Mouse (Mus musculus): ENCODE measurements around the gene Adra2b. TPM values are rescaled to one million over a fixed set of nuclear protein-coding genes. Genes with fewer than 3 reads are reported as not detected.

The Adra2b gene
- 10.3 and 10.5 TPM in 2 replicates for polyA plus RNA-seq (2015; fragmentation: Nextera tagmentation; extraction: Ambion mirVana)

DNA sequence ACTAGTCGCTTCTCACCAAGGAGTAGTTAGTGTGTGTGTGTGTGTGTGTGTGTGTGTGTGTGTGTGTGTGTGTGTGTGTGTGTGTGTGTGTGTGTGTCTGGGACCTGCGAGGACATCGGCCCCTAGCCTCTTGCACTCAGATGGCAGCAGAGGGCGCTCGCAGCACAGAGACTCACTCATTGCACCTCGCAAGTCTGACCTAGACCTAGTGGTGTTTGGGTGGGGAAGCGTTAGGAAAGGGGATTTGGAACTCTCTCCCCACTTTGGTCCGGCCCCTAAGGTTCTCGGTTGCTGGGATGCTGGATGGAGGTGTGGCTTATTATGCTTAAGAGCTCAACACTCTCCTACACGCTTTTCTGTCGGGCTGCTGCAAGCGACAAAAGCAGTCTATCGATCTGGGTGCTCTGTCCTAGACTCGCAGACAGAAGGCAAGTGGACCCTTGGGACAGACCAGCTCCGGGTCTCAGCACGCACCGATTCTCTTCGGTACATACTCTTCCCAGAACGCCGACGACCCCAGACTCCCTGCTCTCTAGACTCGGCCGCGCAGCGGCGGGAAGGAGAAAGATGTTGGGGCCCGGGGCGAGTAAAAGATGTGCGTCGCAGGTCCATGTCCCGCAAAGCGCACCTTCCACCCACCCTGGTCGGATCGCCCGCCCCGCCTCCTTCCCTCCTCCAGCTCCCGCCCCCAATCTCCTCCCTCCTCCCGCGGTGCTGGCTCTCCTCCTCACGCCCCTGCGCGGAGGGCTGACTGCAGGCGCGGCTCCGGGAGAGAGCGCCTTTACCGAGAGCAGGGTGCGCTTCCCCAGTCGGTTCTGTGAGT, at the start of gene Adra2b:
Adra2b (plus strand) TSS at position 750 of the 823 bp plus-strand sequence.
- Histone ChIP-seq H3K4me2 (ENCODE audit: low read length) (peak within 1 kb of the TSS; percentile 75), H3K4me3 (replicated peaks; ENCODE audit: low read depth, low read length) (peak within 1 kb of the TSS; percentile 42), H3K4me1 (replicated peaks; ENCODE audit: insufficient read depth, low read length) (peaks cover 9% of the 10 kb centered on the region; the same call in 1 of the 2 replicates), H3K27me3 (ENCODE audit: insufficient read depth, low read length) (peaks cover 26% of the 10 kb centered on the region), H3K36me3 (ENCODE audit: insufficient read depth, low read length) (no peaks in the 10 kb centered on the region), H3K9me3 (replicated peaks; ENCODE audit: low read length) (no peaks in the 10 kb centered on the region), H3K27ac (no peak within 1 kb of the TSS; the same call in 1 of the 2 replicates), H3K9ac (ENCODE audit: low read depth, low read length) (peak within 1 kb of the TSS; percentile 46; the same call in 1 of the 2 replicates)
- peak; percentile 78 for ATAC-seq (replicated peaks; ENCODE audit: low FRiP score, low read depth)
- peak; percentile 88 for TF ChIP-seq CTCF (IDR thresholded peaks at IDR 0.05; ENCODE audit: low read depth)
- DNase-seq (ENCODE audit: low spot score) = peak; percentile 92
- WGBS = 1% methylated on average over 49 of the region's 49 CpGs

DNA sequence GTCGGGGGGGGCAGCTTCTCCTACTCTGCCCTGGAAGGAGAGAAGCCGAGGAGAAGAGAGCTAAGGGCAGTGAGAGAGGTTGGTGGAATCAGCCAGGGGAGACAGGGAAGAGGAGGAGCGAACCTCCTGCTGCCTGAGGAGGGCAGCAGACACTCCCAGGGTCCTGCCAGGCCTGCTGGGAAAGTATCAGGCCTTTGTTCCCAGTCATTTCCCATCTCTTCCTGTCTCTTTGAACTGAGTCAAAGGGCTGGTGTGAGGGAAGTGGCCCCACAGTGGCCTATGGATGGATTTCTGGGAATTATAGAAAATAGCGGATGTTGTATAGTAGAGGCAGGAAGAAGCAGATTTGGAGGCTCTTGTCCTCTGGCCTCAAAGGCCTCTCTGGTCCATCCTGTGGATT, 49.1 kb upstream of the Adra2b start:
- no peak overlapping the region for H3K4me3 ChIP-seq (replicated peaks; ENCODE audit: low read depth, low read length)
- peak; percentile 59 for TF ChIP-seq CTCF (IDR thresholded peaks at IDR 0.05; ENCODE audit: low read depth)
- H3K4me2 ChIP-seq (ENCODE audit: low read length) = no peak overlapping the region
- H3K9me3 ChIP-seq (replicated peaks; ENCODE audit: low read length) = no peaks in the 10 kb centered on the region
- no peak overlapping the region for H3K9ac ChIP-seq (ENCODE audit: low read depth, low read length)
- no peaks in the 10 kb centered on the region for H3K4me1 ChIP-seq (replicated peaks; ENCODE audit: insufficient read depth, low read length)
- H3K27me3 ChIP-seq (ENCODE audit: insufficient read depth, low read length) = no peaks in the 10 kb centered on the region
- DNase-seq (ENCODE audit: low spot score) = peak; percentile 44
- no peak overlapping the region for H3K27ac ChIP-seq
- WGBS = 47% methylated on average over 4 of the region's 4 CpGs
- H3K36me3 ChIP-seq (ENCODE audit: insufficient read depth, low read length) = no peaks in the 10 kb centered on the region
- no peak for ATAC-seq (replicated peaks; ENCODE audit: low FRiP score, low read depth)

DNA sequence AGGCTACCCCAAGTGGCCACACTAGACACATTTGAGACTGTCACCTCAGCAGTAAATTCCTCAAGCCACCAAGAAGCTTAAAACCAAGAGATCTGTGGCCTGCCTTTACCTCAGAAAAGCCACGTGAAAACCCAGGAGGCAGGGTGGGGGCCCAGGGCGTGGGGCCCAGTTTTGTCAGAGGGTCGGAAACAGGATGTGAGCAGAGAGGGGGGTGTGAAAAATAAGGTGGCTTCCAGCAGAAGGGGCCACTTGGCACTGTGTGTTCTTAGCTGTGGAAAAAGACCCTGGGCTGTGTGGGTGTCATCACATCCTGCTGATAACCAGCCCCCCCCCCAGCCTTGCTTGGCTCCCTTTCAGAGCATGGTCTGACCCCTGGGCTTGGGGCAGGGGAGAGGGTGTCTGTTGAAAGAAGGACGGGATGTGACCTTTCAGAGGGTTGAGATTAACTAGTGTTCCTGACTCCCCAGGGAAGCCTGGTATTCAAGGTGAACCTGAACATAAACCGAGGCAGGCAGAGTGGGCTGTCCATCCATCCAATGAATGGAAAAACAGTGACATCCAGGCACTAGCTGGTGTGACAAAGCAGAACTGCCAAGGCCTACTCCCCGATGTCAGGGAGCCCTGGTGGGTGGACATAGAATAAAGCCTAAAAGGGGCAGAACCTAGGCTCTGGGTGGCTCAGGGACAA, 48.4 kb upstream of the Adra2b start:
- H3K27me3 ChIP-seq (ENCODE audit: insufficient read depth, low read length) = no peaks in the 10 kb centered on the region
- H3K9me3 ChIP-seq (replicated peaks; ENCODE audit: low read length) = no peaks in the 10 kb centered on the region
- ATAC-seq (replicated peaks; ENCODE audit: low FRiP score, low read depth) = no peak
- H3K4me2 ChIP-seq (ENCODE audit: low read length) = no peak overlapping the region
- H3K4me1 ChIP-seq (replicated peaks; ENCODE audit: insufficient read depth, low read length) = no peaks in the 10 kb centered on the region
- H3K4me3 ChIP-seq (replicated peaks; ENCODE audit: low read depth, low read length) = no peak overlapping the region
- no peaks in the 10 kb centered on the region for H3K36me3 ChIP-seq (ENCODE audit: insufficient read depth, low read length)
- DNase-seq (ENCODE audit: low spot score) = no peak
- 60% methylated on average over 6 of the region's 6 CpGs for WGBS
- no peak overlapping the region for H3K27ac ChIP-seq
- TF ChIP-seq CTCF (IDR thresholded peaks at IDR 0.05; ENCODE audit: low read depth) = no peak
- H3K9ac ChIP-seq (ENCODE audit: low read depth, low read length) = no peak overlapping the region

DNA sequence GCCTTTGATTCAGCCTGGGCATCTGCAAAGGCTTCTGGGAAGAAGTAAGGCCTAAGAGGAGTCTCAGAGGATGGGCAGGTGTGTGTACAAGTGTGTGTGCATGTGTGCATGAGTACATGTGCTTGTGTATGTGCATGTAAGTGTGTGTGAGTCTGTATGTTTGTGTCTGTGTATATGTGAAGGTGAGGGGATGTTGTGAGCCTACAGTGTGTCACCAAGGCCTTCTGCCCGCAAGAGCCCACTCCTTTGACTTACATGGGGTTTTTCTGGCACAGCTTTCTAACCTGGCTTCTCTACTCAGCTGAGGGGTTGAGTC, 47.9 kb upstream of the Adra2b start:
- Histone ChIP-seq H3K4me1 (replicated peaks; ENCODE audit: insufficient read depth, low read length) (no peaks in the 10 kb centered on the region), H3K9me3 (replicated peaks; ENCODE audit: low read length) (no peaks in the 10 kb centered on the region), H3K36me3 (ENCODE audit: insufficient read depth, low read length) (no peaks in the 10 kb centered on the region), H3K27ac (no peak overlapping the region), H3K4me3 (replicated peaks; ENCODE audit: low read depth, low read length) (no peak overlapping the region), H3K4me2 (ENCODE audit: low read length) (no peak overlapping the region), H3K27me3 (ENCODE audit: insufficient read depth, low read length) (no peaks in the 10 kb centered on the region), H3K9ac (ENCODE audit: low read depth, low read length) (no peak overlapping the region)
- no peak for TF ChIP-seq CTCF (IDR thresholded peaks at IDR 0.05; ENCODE audit: low read depth)
- ATAC-seq (replicated peaks; ENCODE audit: low FRiP score, low read depth) (no peak), DNase-seq (ENCODE audit: low spot score) (no peak)
- 100% methylated on average over 1 of the region's 1 CpGs for WGBS

DNA sequence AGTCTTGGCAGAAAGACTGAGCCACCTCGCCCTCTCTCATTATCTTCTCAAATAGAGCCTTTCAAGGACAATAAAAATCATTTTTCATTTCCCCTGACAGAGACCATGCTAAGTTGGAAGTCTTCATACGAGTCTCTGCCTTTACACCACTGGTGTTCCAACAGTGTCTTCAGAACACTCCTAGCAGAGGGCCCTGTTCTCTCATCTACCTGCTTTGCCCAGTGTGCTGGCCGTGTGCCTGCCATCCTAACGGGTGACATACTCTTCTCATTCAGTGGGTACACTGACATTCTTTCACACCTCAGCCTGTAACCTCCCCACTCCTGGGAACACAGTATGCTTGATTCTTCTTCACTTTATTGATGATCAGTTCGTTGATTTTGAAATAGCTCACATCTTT, 46.6 kb upstream of the Adra2b start:
- ATAC-seq (replicated peaks; ENCODE audit: low FRiP score, low read depth) (no peak), DNase-seq (ENCODE audit: low spot score) (no peak)
- WGBS = 78% methylated on average over 5 of the region's 5 CpGs
- H3K4me2 ChIP-seq (ENCODE audit: low read length) = no peak overlapping the region
- H3K4me3 ChIP-seq (replicated peaks; ENCODE audit: low read depth, low read length) = no peak overlapping the region
- H3K27ac ChIP-seq = no peak overlapping the region
- H3K27me3 ChIP-seq (ENCODE audit: insufficient read depth, low read length) = no peaks in the 10 kb centered on the region
- no peak for TF ChIP-seq CTCF (IDR thresholded peaks at IDR 0.05; ENCODE audit: low read depth)
- H3K9ac ChIP-seq (ENCODE audit: low read depth, low read length) = no peak overlapping the region
- no peaks in the 10 kb centered on the region for H3K36me3 ChIP-seq (ENCODE audit: insufficient read depth, low read length)
- no peaks in the 10 kb centered on the region for H3K9me3 ChIP-seq (replicated peaks; ENCODE audit: low read length)
- no peaks in the 10 kb centered on the region for H3K4me1 ChIP-seq (replicated peaks; ENCODE audit: insufficient read depth, low read length)

DNA sequence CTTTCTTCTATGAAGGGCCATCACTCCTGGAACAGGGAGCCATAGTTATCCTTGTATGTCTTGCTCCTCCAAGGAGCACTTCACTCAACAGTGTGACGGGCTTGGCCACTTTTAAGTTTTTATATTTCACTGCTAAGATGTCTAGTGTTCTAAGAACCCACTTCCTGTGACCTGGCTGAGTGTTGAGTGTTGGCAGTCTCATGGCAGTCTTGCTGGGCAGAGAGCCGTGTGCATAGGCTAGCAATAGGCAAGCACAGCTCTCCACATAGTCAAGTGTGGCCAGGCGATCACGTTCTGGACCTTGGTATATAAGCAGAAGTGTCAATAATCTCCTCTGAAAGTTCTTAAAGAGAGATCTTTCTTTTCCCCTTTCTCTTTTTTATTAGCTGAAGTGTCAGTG, 44.9 kb upstream of the Adra2b start:
- DNase-seq (ENCODE audit: low spot score) (no peak), ATAC-seq (replicated peaks; ENCODE audit: low FRiP score, low read depth) (no peak)
- Histone ChIP-seq H3K36me3 (ENCODE audit: insufficient read depth, low read length) (no peaks in the 10 kb centered on the region), H3K9ac (ENCODE audit: low read depth, low read length) (no peak overlapping the region), H3K4me2 (ENCODE audit: low read length) (no peak overlapping the region), H3K27me3 (ENCODE audit: insufficient read depth, low read length) (no peaks in the 10 kb centered on the region), H3K27ac (no peak overlapping the region), H3K4me1 (replicated peaks; ENCODE audit: insufficient read depth, low read length) (no peaks in the 10 kb centered on the region), H3K4me3 (replicated peaks; ENCODE audit: low read depth, low read length) (no peak overlapping the region), H3K9me3 (replicated peaks; ENCODE audit: low read length) (no peaks in the 10 kb centered on the region)
- TF ChIP-seq CTCF (IDR thresholded peaks at IDR 0.05; ENCODE audit: low read depth) = no peak
- WGBS = 84% methylated on average over 4 of the region's 4 CpGs

Measured in kidney, postnatal 0 days (tissue).